Mouse (Mus musculus) forebrain, embryonic 11.5 days (tissue): ENCODE results near the gene Ifngr2. TPM values are rescaled to one million over a fixed set of nuclear protein-coding genes. Genes with fewer than 3 reads are reported as not detected.

Experiments
- ATAC-seq: fragments of 200-750 bp; cut with Nextera tagmentation; replicated peaks from 2 replicates; pipeline ENCODE4 v1.8.0; 2017; ENCODE audit warnings: moderate TSS enrichment; ENCODE audit not compliant: low FRiP score
- DNase-seq: peaks from one replicate; pipeline ENCODE4 v3.0.0-alpha.2; 2017; ENCODE audit warnings: low spot score
- H3K27ac ChIP-seq: fragments of 300-500 bp; sonication (generic); 2 replicates; pipeline ENCODE4 v1.5.1; 2014; ENCODE audit warnings: low read depth, low read length
- H3K27me3 ChIP-seq: fragments of 300-500 bp; sonication (generic); 2 replicates; pipeline ENCODE4 v1.6.1; 2014; ENCODE audit warnings: mild to moderate bottlenecking, low read length, mixed read lengths; ENCODE audit not compliant: control insufficient read depth, insufficient read depth
- H3K36me3 ChIP-seq: fragments of 300-500 bp; sonication (generic); 2 replicates; pipeline ENCODE4 v1.6.1; 2014; ENCODE audit warnings: mild to moderate bottlenecking, low read length, moderate library complexity, mixed read lengths; ENCODE audit not compliant: control insufficient read depth, insufficient read depth
- H3K4me1 ChIP-seq: fragments of 300-500 bp; sonication (generic); replicated peaks from 2 replicates; pipeline ENCODE4 v1.6.1; 2014; ENCODE audit warnings: low read length, mixed read lengths; ENCODE audit not compliant: control insufficient read depth, insufficient read depth
- H3K4me2 ChIP-seq: fragments of 300-500 bp; sonication (generic); 2 replicates; pipeline ENCODE4 v1.6.1; 2014; ENCODE audit warnings: low read depth, mild to moderate bottlenecking, low read length, moderate library complexity, mixed read lengths; ENCODE audit not compliant: severe bottlenecking
- H3K4me3 ChIP-seq: fragments of 300-500 bp; sonication (generic); 2 replicates; pipeline ENCODE4 v1.5.1; 2014; ENCODE audit warnings: low read depth, low read length
- H3K9ac ChIP-seq: fragments of 300-500 bp; sonication (generic); 2 replicates; pipeline ENCODE4 v1.6.1; 2014; ENCODE audit warnings: low read length
- H3K9me3 ChIP-seq: fragments of 300-500 bp; sonication (generic); 2 replicates; pipeline ENCODE4 v1.6.1; 2016; ENCODE audit warnings: low read length, mixed read lengths; ENCODE audit not compliant: control insufficient read depth
- WGBS: fragments of 180-500 bp; shearing (Covaris S2); extraction: QIAGEN DNeasy Blood & Tissue Kit; methylation state at CpG from one replicate; pipeline ENCODE4 v1.1.7; 2014; 5-methylcytosine and 5-hydroxymethylcytosine counted together
- polyA plus RNA-seq: library from polyadenylated mRNA; unstranded; fragments of >200 nt; fragmentation: Nextera tagmentation; extraction: Ambion mirVana; gene quantifications from 2 replicates; pipeline ENCODE4 v1.2.1, GENCODE M21; 2014

Ifngr2 gene
- polyA plus RNA-seq, 1 experiment from 2014 or later = 31.6 TPM

GRCm38 (mm10) chr16:91565292-91565951, 18.6 kb downstream of the Ifngr2 start:
- H3K4me2 ChIP-seq = no peak overlapping the region
- H3K9me3 ChIP-seq = no peaks in the 10 kb centered on the region
- H3K9ac ChIP-seq = no peak overlapping the region
- DNase-seq (no peak), ATAC-seq (no peak)
- H3K27me3 ChIP-seq = no peaks in the 10 kb centered on the region
- no peaks in the 10 kb centered on the region; the same call in 1 of the 2 replicates for H3K36me3 ChIP-seq
- H3K4me3 ChIP-seq = no peak overlapping the region
- H3K27ac ChIP-seq = no peak overlapping the region
- H3K4me1 ChIP-seq = no peaks in the 10 kb centered on the region
- 73% methylated on average over 9 of the region's 9 CpGs for WGBS

GRCm38 (mm10) chr16:91566002-91566401, 19.1 kb downstream of the Ifngr2 start:
- DNase-seq (no peak), ATAC-seq (no peak)
- no peaks in the 10 kb centered on the region; the same call in 1 of the 2 replicates for H3K36me3 ChIP-seq
- no peak overlapping the region for H3K27ac ChIP-seq
- H3K4me3 ChIP-seq = no peak overlapping the region
- 90% methylated on average over 7 of the region's 7 CpGs for WGBS
- no peaks in the 10 kb centered on the region for H3K9me3 ChIP-seq
- H3K27me3 ChIP-seq = no peaks in the 10 kb centered on the region
- H3K9ac ChIP-seq = no peak overlapping the region
- H3K4me1 ChIP-seq = no peaks in the 10 kb centered on the region
- H3K4me2 ChIP-seq = no peak overlapping the region

GRCm38 (mm10) chr16:91568960-91569359, 22.1 kb downstream of the Ifngr2 start:
- no peak overlapping the region for H3K9ac ChIP-seq
- no peak overlapping the region for H3K4me3 ChIP-seq
- no peak for ATAC-seq
- no peaks in the 10 kb centered on the region for H3K4me1 ChIP-seq
- no peaks in the 10 kb centered on the region for H3K27me3 ChIP-seq
- 95% methylated on average over 10 of the region's 10 CpGs for WGBS
- H3K36me3 ChIP-seq = no peaks in the 10 kb centered on the region
- no peak overlapping the region for H3K27ac ChIP-seq
- H3K9me3 ChIP-seq = no peaks in the 10 kb centered on the region
- DNase-seq = no peak
- no peak overlapping the region for H3K4me2 ChIP-seq

- H3K4me3 ChIP-seq = no peak overlapping the region
- no peak overlapping the region for H3K9ac ChIP-seq
- no peak overlapping the region for H3K27ac ChIP-seq
- DNase-seq (no peak), ATAC-seq (no peak)
- H3K9me3 ChIP-seq = no peaks in the 10 kb centered on the region
- H3K4me2 ChIP-seq = no peak overlapping the region
- 72% methylated on average over 3 of the region's 3 CpGs for WGBS
- H3K4me1 ChIP-seq = no peaks in the 10 kb centered on the region
- no peaks in the 10 kb centered on the region for H3K36me3 ChIP-seq
- no peaks in the 10 kb centered on the region for H3K27me3 ChIP-seq
These were observed 24.2 kb downstream of the Ifngr2 start for GRCm38 (mm10) chr16:91571105-91571504.

- WGBS = 68% methylated on average over 13 of the region's 13 CpGs
- no peak overlapping the region for H3K4me3 ChIP-seq
- H3K27ac ChIP-seq = no peak overlapping the region
- no peak overlapping the region for H3K9ac ChIP-seq
- H3K36me3 ChIP-seq = no peaks in the 10 kb centered on the region
- no peaks in the 10 kb centered on the region for H3K9me3 ChIP-seq
- ATAC-seq (no peak), DNase-seq (no peak)
- H3K4me1 ChIP-seq = no peaks in the 10 kb centered on the region
- H3K4me2 ChIP-seq = no peak overlapping the region
- no peaks in the 10 kb centered on the region for H3K27me3 ChIP-seq
These were observed 28.3 kb downstream of the Ifngr2 start for GRCm38 (mm10) chr16:91575151-91575550.

- 88% methylated on average over 14 of the region's 14 CpGs for WGBS
- H3K4me2 ChIP-seq = no peak overlapping the region
- no peak for DNase-seq
- H3K9ac ChIP-seq = no peak overlapping the region
- no peaks in the 10 kb centered on the region; the same call in 1 of the 2 replicates for H3K36me3 ChIP-seq
- no peaks in the 10 kb centered on the region for H3K4me1 ChIP-seq
- H3K4me3 ChIP-seq = no peak overlapping the region
- H3K27ac ChIP-seq = no peak overlapping the region
- no peak for ATAC-seq
- no peaks in the 10 kb centered on the region for H3K9me3 ChIP-seq
- H3K27me3 ChIP-seq = no peaks in the 10 kb centered on the region
These were observed 32.3 kb downstream of the Ifngr2 start for GRCm38 (mm10) chr16:91578980-91579720.

GRCm38 (mm10) chr16:91582307-91582706, 35.4 kb downstream of the Ifngr2 start:
- DNase-seq = no peak
- H3K4me3 ChIP-seq = no peak overlapping the region
- no peak for ATAC-seq
- H3K4me1 ChIP-seq = no peaks in the 10 kb centered on the region
- H3K36me3 ChIP-seq = no peaks in the 10 kb centered on the region; the same call in 1 of the 2 replicates
- H3K27me3 ChIP-seq = no peaks in the 10 kb centered on the region
- no peak overlapping the region for H3K27ac ChIP-seq
- H3K9me3 ChIP-seq = no peaks in the 10 kb centered on the region
- no peak overlapping the region for H3K9ac ChIP-seq
- H3K4me2 ChIP-seq = no peak overlapping the region
- WGBS = 74% methylated on average over 2 of the region's 2 CpGs

GRCm38 (mm10) chr16:91585617-91586016, 38.7 kb downstream of the Ifngr2 start:
- Histone ChIP-seq H3K9ac (no peak overlapping the region), H3K4me3 (no peak overlapping the region), H3K27ac (no peak overlapping the region), H3K4me1 (no peaks in the 10 kb centered on the region), H3K9me3 (no peaks in the 10 kb centered on the region), H3K4me2 (no peak overlapping the region), H3K36me3 (no peaks in the 10 kb centered on the region; the same call in 1 of the 2 replicates), H3K27me3 (no peaks in the 10 kb centered on the region)
- 89% methylated on average over 5 of the region's 5 CpGs for WGBS
- ATAC-seq (no peak), DNase-seq (no peak)
